Mouse (Mus musculus): Measurements from ENCODE around the gene Ano1. TPM values are rescaled to one million over a fixed set of nuclear protein-coding genes. Genes with fewer than 3 reads are reported as not detected.
A peak's percentile ranks its signal among the peaks of the same experiment; 100 is the strongest.

The Ano1 gene
- polyA plus RNA-seq (2014; fragmentation: Nextera tagmentation; extraction: Ambion mirVana), result 1.3 and 1.4 TPM in 2 replicates

- no peak for ATAC-seq (ENCODE audit: insufficient number of reproducible peaks, low FRiP score, low TSS enrichment, low read depth)
- 83% methylated on average over 9 of the region's 9 CpGs for WGBS
- no peak within 1 kb of the TSS for H3K4me3 ChIP-seq (ENCODE audit: low read depth, low read length)
- no peak within 1 kb of the TSS for H3K4me2 ChIP-seq (ENCODE audit: low read depth, severe bottlenecking)
- no peaks in the 10 kb centered on the region for H3K9me3 ChIP-seq (ENCODE audit: control insufficient read depth, low read length)
- H3K27ac ChIP-seq (replicated peaks; ENCODE audit: low read depth, low read length), result no peak within 1 kb of the TSS
- no peak for DNase-seq (ENCODE audit: low spot score)
- no peaks in the 10 kb centered on the region for H3K36me3 ChIP-seq (ENCODE audit: control insufficient read depth, insufficient read depth, low read length)
- H3K4me1 ChIP-seq (ENCODE audit: control insufficient read depth, insufficient read depth, low read length), result no peaks in the 10 kb centered on the region
- H3K27me3 ChIP-seq (ENCODE audit: control insufficient read depth, insufficient read depth, low read length), result no peaks in the 10 kb centered on the region
- H3K9ac ChIP-seq (ENCODE audit: low read length), result no peak within 1 kb of the TSS
These were observed at the start of gene Ano1 for GRCm38 (mm10) chr7:144751833-144752232. TSS of gene Ano1 (minus strand) at chr7:144751974.

- WGBS, result 43% methylated on average over 1 of the region's 1 CpGs
- Histone ChIP-seq H3K36me3 (ENCODE audit: control insufficient read depth, insufficient read depth, low read length) (no peaks in the 10 kb centered on the region), H3K4me3 (ENCODE audit: low read depth, low read length) (no peak overlapping the region), H3K27me3 (ENCODE audit: control insufficient read depth, insufficient read depth, low read length) (no peaks in the 10 kb centered on the region), H3K4me1 (ENCODE audit: control insufficient read depth, insufficient read depth, low read length) (no peaks in the 10 kb centered on the region), H3K9ac (ENCODE audit: low read length) (no peak overlapping the region), H3K4me2 (ENCODE audit: low read depth, severe bottlenecking) (no peak overlapping the region), H3K27ac (replicated peaks; ENCODE audit: low read depth, low read length) (no peak overlapping the region), H3K9me3 (ENCODE audit: control insufficient read depth, low read length) (no peaks in the 10 kb centered on the region)
- no peak for ATAC-seq (ENCODE audit: insufficient number of reproducible peaks, low FRiP score, low TSS enrichment, low read depth)
- peak; percentile 58 for DNase-seq (ENCODE audit: low spot score)
These were observed 46.7 kb upstream of the Ano1 start for GRCm38 (mm10) chr7:144798471-144798870.

GRCm38 (mm10) chr7:144796986-144797735 is 45.4 kb upstream of the Ano1 start:
- no peaks in the 10 kb centered on the region for H3K4me1 ChIP-seq (ENCODE audit: control insufficient read depth, insufficient read depth, low read length)
- no peak overlapping the region for H3K9ac ChIP-seq (ENCODE audit: low read length)
- no peaks in the 10 kb centered on the region for H3K27me3 ChIP-seq (ENCODE audit: control insufficient read depth, insufficient read depth, low read length)
- WGBS, result 64% methylated on average over 17 of the region's 17 CpGs
- H3K36me3 ChIP-seq (ENCODE audit: control insufficient read depth, insufficient read depth, low read length), result no peaks in the 10 kb centered on the region
- H3K4me2 ChIP-seq (ENCODE audit: low read depth, severe bottlenecking), result no peak overlapping the region
- H3K4me3 ChIP-seq (ENCODE audit: low read depth, low read length), result no peak overlapping the region
- no peak overlapping the region for H3K27ac ChIP-seq (replicated peaks; ENCODE audit: low read depth, low read length)
- no peaks in the 10 kb centered on the region for H3K9me3 ChIP-seq (ENCODE audit: control insufficient read depth, low read length)
- DNase-seq (ENCODE audit: low spot score) (no peak), ATAC-seq (ENCODE audit: insufficient number of reproducible peaks, low FRiP score, low TSS enrichment, low read depth) (no peak)

GRCm38 (mm10) chr7:144795976-144796474 is 44.3 kb upstream of the Ano1 start:
- Histone ChIP-seq H3K4me2 (ENCODE audit: low read depth, severe bottlenecking) (no peak overlapping the region), H3K9ac (ENCODE audit: low read length) (no peak overlapping the region), H3K27me3 (ENCODE audit: control insufficient read depth, insufficient read depth, low read length) (no peaks in the 10 kb centered on the region), H3K9me3 (ENCODE audit: control insufficient read depth, low read length) (no peaks in the 10 kb centered on the region), H3K27ac (replicated peaks; ENCODE audit: low read depth, low read length) (no peak overlapping the region), H3K4me3 (ENCODE audit: low read depth, low read length) (no peak overlapping the region), H3K4me1 (ENCODE audit: control insufficient read depth, insufficient read depth, low read length) (no peaks in the 10 kb centered on the region), H3K36me3 (ENCODE audit: control insufficient read depth, insufficient read depth, low read length) (no peaks in the 10 kb centered on the region)
- 69% methylated on average over 9 of the region's 9 CpGs for WGBS
- DNase-seq (ENCODE audit: low spot score) (no peak), ATAC-seq (ENCODE audit: insufficient number of reproducible peaks, low FRiP score, low TSS enrichment, low read depth) (no peak)

DNA sequence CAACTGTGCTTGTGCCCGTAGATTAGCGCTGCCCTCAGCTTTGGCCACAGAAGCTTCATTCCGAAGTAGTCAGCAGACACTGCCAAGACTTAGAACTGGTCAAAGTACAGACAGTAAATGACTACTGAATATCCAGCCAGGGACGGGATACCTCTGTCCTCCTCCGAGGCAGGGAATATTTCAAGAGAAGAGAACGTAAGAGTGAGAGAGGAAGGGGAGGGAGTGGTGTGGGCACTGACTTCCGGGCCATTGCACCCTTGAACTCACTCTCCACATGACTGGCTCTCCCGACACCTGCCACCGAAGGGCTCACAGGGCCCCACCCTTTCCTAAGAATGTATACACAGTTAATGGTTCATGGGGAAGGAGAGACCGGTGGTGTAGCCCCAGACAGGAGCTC is 41.5 kb upstream of the Ano1 start:
- Histone ChIP-seq H3K4me1 (ENCODE audit: control insufficient read depth, insufficient read depth, low read length) (no peaks in the 10 kb centered on the region), H3K4me2 (ENCODE audit: low read depth, severe bottlenecking) (no peak overlapping the region), H3K9ac (ENCODE audit: low read length) (no peak overlapping the region), H3K9me3 (ENCODE audit: control insufficient read depth, low read length) (no peaks in the 10 kb centered on the region), H3K27me3 (ENCODE audit: control insufficient read depth, insufficient read depth, low read length) (no peaks in the 10 kb centered on the region), H3K4me3 (ENCODE audit: low read depth, low read length) (no peak overlapping the region), H3K36me3 (ENCODE audit: control insufficient read depth, insufficient read depth, low read length) (no peaks in the 10 kb centered on the region), H3K27ac (replicated peaks; ENCODE audit: low read depth, low read length) (no peak overlapping the region)
- WGBS, result 85% methylated on average over 10 of the region's 10 CpGs
- no peak for DNase-seq (ENCODE audit: low spot score)
- no peak for ATAC-seq (ENCODE audit: insufficient number of reproducible peaks, low FRiP score, low TSS enrichment, low read depth)

DNA sequence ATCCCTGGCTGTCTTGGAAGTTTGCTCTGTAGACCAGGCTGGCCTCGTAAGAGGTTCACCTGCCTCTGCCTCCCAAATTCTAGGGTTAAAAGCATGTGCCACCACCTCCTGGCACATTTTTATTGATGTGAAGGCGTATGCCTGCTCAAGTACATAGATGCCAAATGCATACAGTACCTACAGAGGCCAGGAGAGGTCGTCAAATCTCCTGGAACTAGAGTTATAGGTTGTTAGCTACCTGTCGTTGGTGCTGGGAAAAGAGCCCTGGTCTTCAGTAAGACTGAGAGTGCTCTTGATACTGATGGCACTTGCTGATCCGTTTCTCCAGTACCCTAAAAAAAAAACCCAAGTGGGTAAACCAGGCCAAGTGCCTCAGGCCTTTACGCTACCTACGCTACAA is 39.7 kb upstream of the Ano1 start:
- Histone ChIP-seq H3K9ac (ENCODE audit: low read length) (no peak overlapping the region), H3K27ac (replicated peaks; ENCODE audit: low read depth, low read length) (no peak overlapping the region), H3K27me3 (ENCODE audit: control insufficient read depth, insufficient read depth, low read length) (no peaks in the 10 kb centered on the region), H3K4me2 (ENCODE audit: low read depth, severe bottlenecking) (no peak overlapping the region), H3K9me3 (ENCODE audit: control insufficient read depth, low read length) (no peaks in the 10 kb centered on the region), H3K4me1 (ENCODE audit: control insufficient read depth, insufficient read depth, low read length) (no peaks in the 10 kb centered on the region), H3K36me3 (ENCODE audit: control insufficient read depth, insufficient read depth, low read length) (no peaks in the 10 kb centered on the region), H3K4me3 (ENCODE audit: low read depth, low read length) (no peak overlapping the region)
- DNase-seq (ENCODE audit: low spot score) (no peak), ATAC-seq (ENCODE audit: insufficient number of reproducible peaks, low FRiP score, low TSS enrichment, low read depth) (no peak)
- WGBS, result 86% methylated on average over 7 of the region's 7 CpGs

DNA sequence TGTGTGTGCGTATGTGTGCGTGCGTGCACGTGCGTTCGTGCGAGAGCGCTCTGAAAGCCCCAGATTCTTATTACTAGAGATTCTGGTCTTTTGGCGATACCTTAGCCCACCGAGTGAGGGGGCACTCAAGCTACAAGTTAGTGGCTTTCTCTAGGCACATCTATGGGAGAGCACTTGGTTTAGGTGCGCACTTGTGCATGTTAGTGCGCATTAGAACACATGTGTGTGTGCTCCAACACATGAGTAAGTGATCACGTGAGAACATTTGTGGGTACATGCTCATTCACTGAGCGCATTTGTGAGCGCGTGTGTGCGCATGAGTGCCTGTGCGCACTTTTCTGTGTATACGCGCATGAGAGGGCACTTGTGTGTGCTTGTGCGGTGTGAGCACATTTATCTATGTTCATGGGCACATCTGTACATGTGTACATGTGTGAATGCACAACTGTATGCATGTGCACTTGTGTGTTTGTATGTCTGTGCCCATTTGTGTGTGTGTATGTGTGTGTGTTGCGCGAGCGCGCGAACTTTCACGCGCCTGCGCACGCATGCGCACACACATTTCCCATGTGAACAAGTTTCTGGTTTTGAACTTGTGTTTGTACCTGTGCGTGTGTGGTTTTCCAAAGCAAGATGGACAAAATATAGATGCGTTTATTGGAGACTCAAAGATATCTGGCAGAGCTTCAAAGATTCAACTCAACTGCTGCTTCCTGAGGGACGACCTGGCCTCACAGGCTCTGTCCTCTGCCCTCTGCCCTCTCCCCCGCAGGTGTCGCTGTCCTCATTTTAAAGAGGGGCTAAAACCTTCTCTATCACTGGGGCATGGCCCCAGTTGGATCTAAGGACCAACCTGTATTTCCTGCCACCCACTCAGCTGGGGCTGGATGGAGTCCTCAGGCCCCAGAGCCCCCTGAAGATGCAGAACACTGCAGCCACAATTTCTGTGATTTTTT is 38.1 kb upstream of the Ano1 start:
- DNase-seq (ENCODE audit: low spot score) (peak; percentile 47), ATAC-seq (ENCODE audit: insufficient number of reproducible peaks, low FRiP score, low TSS enrichment, low read depth) (peak; percentile 31; the same call in 1 of the 2 replicates)
- H3K4me3 ChIP-seq (ENCODE audit: low read depth, low read length), result peak overlapping the region; percentile 15; the same call in 1 of the 2 replicates
- WGBS, result 52% methylated on average over 36 of the region's 36 CpGs
- H3K4me2 ChIP-seq (ENCODE audit: low read depth, severe bottlenecking), result peak overlapping the region; percentile 35; the same call in 1 of the 2 replicates
- H3K27me3 ChIP-seq (ENCODE audit: control insufficient read depth, insufficient read depth, low read length), result no peaks in the 10 kb centered on the region
- H3K36me3 ChIP-seq (ENCODE audit: control insufficient read depth, insufficient read depth, low read length), result no peaks in the 10 kb centered on the region
- H3K4me1 ChIP-seq (ENCODE audit: control insufficient read depth, insufficient read depth, low read length), result no peaks in the 10 kb centered on the region
- no peak overlapping the region for H3K27ac ChIP-seq (replicated peaks; ENCODE audit: low read depth, low read length)
- H3K9ac ChIP-seq (ENCODE audit: low read length), result 0 out of 2 replicates have a peak overlapping the region, but pooled peaks have one; percentile 3
- no peaks in the 10 kb centered on the region for H3K9me3 ChIP-seq (ENCODE audit: control insufficient read depth, low read length)

DNA sequence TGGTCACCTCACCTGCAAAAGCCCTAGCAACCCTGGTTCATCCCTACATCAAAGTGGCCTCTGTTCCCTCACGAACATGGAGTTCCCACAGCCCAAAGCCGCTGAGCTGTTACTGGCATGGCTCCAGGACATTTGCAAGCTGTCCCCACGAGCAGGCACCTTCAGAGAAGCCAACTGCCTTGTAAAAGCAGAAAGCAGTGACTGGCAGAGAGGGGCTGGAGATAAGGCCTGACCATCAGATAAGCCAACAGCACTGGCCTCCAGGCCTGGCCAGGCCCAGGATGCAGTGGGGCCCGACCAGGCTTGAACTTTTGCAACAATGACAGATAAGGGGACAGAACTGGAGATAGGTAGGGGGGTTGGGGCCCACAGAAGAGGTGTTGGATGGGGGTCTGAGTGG is 36.9 kb upstream of the Ano1 start:
- Histone ChIP-seq H3K9me3 (ENCODE audit: control insufficient read depth, low read length) (no peaks in the 10 kb centered on the region), H3K4me3 (ENCODE audit: low read depth, low read length) (no peak overlapping the region), H3K4me2 (ENCODE audit: low read depth, severe bottlenecking) (no peak overlapping the region), H3K27ac (replicated peaks; ENCODE audit: low read depth, low read length) (no peak overlapping the region), H3K27me3 (ENCODE audit: control insufficient read depth, insufficient read depth, low read length) (no peaks in the 10 kb centered on the region), H3K4me1 (ENCODE audit: control insufficient read depth, insufficient read depth, low read length) (no peaks in the 10 kb centered on the region), H3K9ac (ENCODE audit: low read length) (no peak overlapping the region), H3K36me3 (ENCODE audit: control insufficient read depth, insufficient read depth, low read length) (no peaks in the 10 kb centered on the region)
- WGBS, result 52% methylated on average over 4 of the region's 4 CpGs
- ATAC-seq (ENCODE audit: insufficient number of reproducible peaks, low FRiP score, low TSS enrichment, low read depth) (no peak), DNase-seq (ENCODE audit: low spot score) (no peak)
